Mouse (Mus musculus) layer of hippocampus, adult 8-10 months (tissue): Measurements from ENCODE around the gene Irak3. TPM values are rescaled to one million over a fixed set of nuclear protein-coding genes. Genes with fewer than 3 reads are reported as not detected.
"Not testable (repeated sequence)": the region's sequence is repeated elsewhere in the genome, so short reads cannot be mapped to it uniquely, and the experiment has no call there.

ENCODE experiments used
- DNase-seq, 2 experiments: peaks; one replicate each; pipeline ENCODE4 v3.0.0; 2022; ENCODE audit warnings: low spot score in 2 of 2
- total RNA-seq, 4 experiments: library from RNA; stranded (reverse); gene quantifications; 2 replicates each; pipeline ENCODE4 v1.2.4; 2022

Gene Irak3
- total RNA-seq, 4 experiments from 2014 or later: 1.6 to 2.5 (median 1.8) TPM

- DNase-seq: no peak
These were observed 38.4 kb downstream of the Irak3 start for GRCm38 (mm10) chr10:120163490-120163889.

- no peak for DNase-seq
These were observed 39.1 kb downstream of the Irak3 start for GRCm38 (mm10) chr10:120162840-120163239.

- no peak for DNase-seq
These were observed 41.4 kb downstream of the Irak3 start for GRCm38 (mm10) chr10:120160533-120160932.

GRCm38 (mm10) chr10:120153911-120154310, 48.0 kb downstream of the Irak3 start:
- DNase-seq: no peak

GRCm38 (mm10) chr10:120151672-120152071, 50.3 kb downstream of the Irak3 start:
- DNase-seq: no peak

- DNase-seq: no peak
These were observed 60.9 kb downstream of the Irak3 start for GRCm38 (mm10) chr10:120140916-120141516.

GRCm38 (mm10) chr10:120140193-120140592, 61.7 kb downstream of the Irak3 start:
- DNase-seq: no peak

GRCm38 (mm10) chr10:120136020-120136562, 65.8 kb downstream of the Irak3 start:
- no peak for DNase-seq

GRCm38 (mm10) chr10:120133697-120134096, 68.2 kb downstream of the Irak3 start:
- DNase-seq: no peak

- DNase-seq: peak; percentile 28 to 61
These were observed 71.3 kb downstream of the Irak3 start for GRCm38 (mm10) chr10:120130621-120131020.

GRCm38 (mm10) chr10:120128601-120129277, 73.2 kb downstream of the Irak3 start:
- DNase-seq: no peak

- DNase-seq: no peak
These were observed 76.5 kb downstream of the Irak3 start for GRCm38 (mm10) chr10:120125465-120125857.

GRCm38 (mm10) chr10:120124801-120125464, 77.0 kb downstream of the Irak3 start:
- peak; percentile 55 to 85 for DNase-seq

- DNase-seq: no peak
These were observed 78.2 kb downstream of the Irak3 start for GRCm38 (mm10) chr10:120123721-120124120.

GRCm38 (mm10) chr10:120115249-120115648, 86.7 kb downstream of the Irak3 start:
- DNase-seq: no peak

GRCm38 (mm10) chr10:120114493-120114892, 87.4 kb downstream of the Irak3 start:
- DNase-seq: no peak

GRCm38 (mm10) chr10:120113980-120114379, 88.0 kb downstream of the Irak3 start:
- DNase-seq: no peak

- DNase-seq: not testable (repeated sequence)
These were observed 88.4 kb downstream of the Irak3 start for GRCm38 (mm10) chr10:120113482-120113881.

- peak; percentile 92 to 93 for DNase-seq
These were observed 89.2 kb downstream of the Irak3 start, which contains the start of gene Helb for GRCm38 (mm10) chr10:120112507-120113396. TSS of gene Helb (minus strand) at chr10:120112987.

GRCm38 (mm10) chr10:120111691-120112319, 90.1 kb downstream of the Irak3 start:
- no peak for DNase-seq

- DNase-seq: no peak
These were observed 101.1 kb downstream of the Irak3 start for GRCm38 (mm10) chr10:120100806-120101205.
